Mouse (Mus musculus): ENCODE measurements around the gene Stx18. TPM values are rescaled to one million over a fixed set of nuclear protein-coding genes. Genes with fewer than 3 reads are reported as not detected.

Stx18 gene
- polyA plus RNA-seq, 1 experiment, result 9.7 TPM

GRCm38 (mm10) chr5:38061051-38061450 lies 22.5 kb downstream of the Stx18 start:
- H3K4me3 ChIP-seq (ENCODE audit: low read depth, low read length), result no peak overlapping the region
- peaks cover 2% of the 10 kb centered on the region; the same call in 1 of the 2 replicates for H3K36me3 ChIP-seq (ENCODE audit: control insufficient read depth, insufficient read depth, low read length)
- no peaks in the 10 kb centered on the region for H3K27me3 ChIP-seq (ENCODE audit: control insufficient read depth, insufficient read depth, low read length)
- TF ChIP-seq CTCF (IDR thresholded peaks at IDR 0.05; ENCODE audit: extremely low read depth, insufficient read length, insufficient replicate concordance, low read depth, low read length), result no peak
- WGBS, result 63% methylated on average over 2 of the region's 2 CpGs
- no peak overlapping the region for H3K27ac ChIP-seq (ENCODE audit: insufficient read depth, low read depth, low read length)
- H3K4me1 ChIP-seq (ENCODE audit: control insufficient read depth, insufficient read depth, insufficient read length, low read length), result no peaks in the 10 kb centered on the region; the same call in 1 of the 2 replicates

DNA sequence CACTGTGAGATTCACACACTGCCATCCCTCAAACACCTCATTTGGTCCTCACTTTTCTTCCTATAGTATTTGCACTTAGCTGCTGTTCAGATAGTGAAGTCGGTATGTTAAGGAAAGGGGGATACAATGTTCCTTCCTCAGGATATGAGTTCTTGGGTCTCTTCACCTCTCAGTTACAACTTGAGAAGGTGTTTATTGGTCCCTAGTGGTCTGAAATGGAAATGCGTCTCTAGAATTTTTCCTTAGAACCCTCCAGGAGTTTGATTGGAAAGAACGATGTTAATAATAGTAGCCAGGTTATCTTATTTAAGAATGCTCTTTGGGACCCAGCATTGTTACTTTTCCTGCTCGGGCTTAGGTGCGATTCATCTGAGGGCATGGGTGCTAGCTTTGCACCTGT lies 24.2 kb downstream of the Stx18 start:
- Histone ChIP-seq H3K4me1 (ENCODE audit: control insufficient read depth, insufficient read depth, insufficient read length, low read length) (no peaks in the 10 kb centered on the region; the same call in 1 of the 2 replicates), H3K27me3 (ENCODE audit: control insufficient read depth, insufficient read depth, low read length) (no peaks in the 10 kb centered on the region), H3K27ac (ENCODE audit: insufficient read depth, low read depth, low read length) (no peak overlapping the region), H3K36me3 (ENCODE audit: control insufficient read depth, insufficient read depth, low read length) (no peaks in the 10 kb centered on the region), H3K4me3 (ENCODE audit: low read depth, low read length) (no peak overlapping the region)
- TF ChIP-seq CTCF (IDR thresholded peaks at IDR 0.05; ENCODE audit: extremely low read depth, insufficient read length, insufficient replicate concordance, low read depth, low read length), result no peak
- TF ChIP-seq POLR2A (IDR thresholded peaks at IDR 0.05; ENCODE audit: low read depth, low read length), result no peak
- WGBS, result 37% methylated on average over 5 of the region's 5 CpGs

DNA sequence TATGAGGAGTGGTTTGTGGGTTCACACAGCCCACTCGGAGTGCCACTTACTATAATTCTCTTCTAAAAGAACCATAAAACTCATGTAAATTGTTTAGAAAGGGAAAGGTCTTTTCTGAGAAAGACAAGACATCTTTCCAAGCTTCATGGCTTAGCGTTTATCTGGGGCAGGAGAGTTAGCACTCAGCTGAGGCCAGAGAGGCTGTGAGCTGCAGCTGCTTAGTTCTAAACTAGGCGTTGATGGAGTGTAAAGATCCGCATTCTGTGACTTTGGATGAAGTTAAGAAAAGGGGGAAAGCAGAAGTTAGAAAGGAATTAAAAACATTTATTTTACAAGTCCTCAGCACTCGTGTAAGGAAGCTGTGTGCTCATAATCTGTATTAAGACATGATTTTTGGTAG lies 24.8 kb downstream of the Stx18 start:
- no peak for TF ChIP-seq CTCF (IDR thresholded peaks at IDR 0.05; ENCODE audit: extremely low read depth, insufficient read length, insufficient replicate concordance, low read depth, low read length)
- TF ChIP-seq POLR2A (IDR thresholded peaks at IDR 0.05; ENCODE audit: low read depth, low read length), result no peak
- H3K27me3 ChIP-seq (ENCODE audit: control insufficient read depth, insufficient read depth, low read length), result no peaks in the 10 kb centered on the region
- no peak overlapping the region for H3K4me3 ChIP-seq (ENCODE audit: low read depth, low read length)
- H3K36me3 ChIP-seq (ENCODE audit: control insufficient read depth, insufficient read depth, low read length), result no peaks in the 10 kb centered on the region
- no peak overlapping the region for H3K27ac ChIP-seq (ENCODE audit: insufficient read depth, low read depth, low read length)
- no peaks in the 10 kb centered on the region; the same call in 1 of the 2 replicates for H3K4me1 ChIP-seq (ENCODE audit: control insufficient read depth, insufficient read depth, insufficient read length, low read length)
- 74% methylated on average over 5 of the region's 5 CpGs for WGBS

DNA sequence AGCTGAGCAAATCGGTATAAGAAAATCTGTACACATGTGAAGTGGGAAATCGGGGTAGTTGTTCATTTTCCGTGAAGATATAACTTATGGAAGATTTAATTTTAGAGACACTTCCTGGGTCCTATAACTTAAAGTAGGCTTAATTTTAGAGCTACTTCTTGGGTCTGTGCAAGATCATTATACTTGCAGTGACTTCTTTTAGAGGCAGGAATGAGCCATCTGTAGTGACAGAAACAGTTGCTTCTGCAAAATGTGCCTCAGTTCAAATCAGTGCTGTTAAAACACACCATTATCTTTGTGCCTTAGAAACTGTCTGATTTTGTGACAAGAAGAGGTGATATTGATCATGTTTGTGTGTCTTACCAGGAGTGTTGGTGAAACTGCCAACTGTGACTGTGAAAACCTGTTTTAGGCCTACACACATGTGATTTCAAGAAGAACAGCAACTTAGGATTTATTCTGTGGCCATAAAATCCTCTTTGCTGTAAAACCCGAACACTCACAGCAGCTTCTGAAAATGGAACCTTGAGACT lies 25.6 kb downstream of the Stx18 start:
- TF ChIP-seq POLR2A (IDR thresholded peaks at IDR 0.05; ENCODE audit: low read depth, low read length) (no peak), CTCF (IDR thresholded peaks at IDR 0.05; ENCODE audit: extremely low read depth, insufficient read length, insufficient replicate concordance, low read depth, low read length) (no peak)
- H3K4me3 ChIP-seq (ENCODE audit: low read depth, low read length), result no peak overlapping the region
- no peaks in the 10 kb centered on the region for H3K27me3 ChIP-seq (ENCODE audit: control insufficient read depth, insufficient read depth, low read length)
- no peaks in the 10 kb centered on the region; the same call in 1 of the 2 replicates for H3K4me1 ChIP-seq (ENCODE audit: control insufficient read depth, insufficient read depth, insufficient read length, low read length)
- no peaks in the 10 kb centered on the region for H3K36me3 ChIP-seq (ENCODE audit: control insufficient read depth, insufficient read depth, low read length)
- 88% methylated on average over 4 of the region's 4 CpGs for WGBS
- no peak overlapping the region for H3K27ac ChIP-seq (ENCODE audit: insufficient read depth, low read depth, low read length)

DNA sequence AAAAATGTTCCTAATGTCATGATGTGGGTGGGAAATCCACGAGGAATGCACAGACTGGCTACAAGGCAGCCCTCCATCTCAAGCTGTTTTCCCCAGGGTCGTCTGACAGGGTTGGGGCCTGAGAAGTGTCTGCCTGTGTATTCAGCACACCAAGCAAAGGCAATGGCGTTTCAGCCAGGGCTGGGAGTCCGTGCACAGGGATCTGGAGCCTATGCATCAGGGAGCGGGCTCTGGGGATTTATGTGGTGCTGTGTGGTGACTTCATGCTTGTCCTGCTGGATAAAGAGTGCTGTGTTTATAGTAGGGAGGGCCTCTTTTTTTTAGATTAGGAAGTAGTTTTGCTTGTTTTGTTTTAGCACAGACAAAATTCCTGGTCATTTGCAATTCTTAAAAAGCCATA lies 26.2 kb downstream of the Stx18 start:
- no peaks in the 10 kb centered on the region for H3K27me3 ChIP-seq (ENCODE audit: control insufficient read depth, insufficient read depth, low read length)
- H3K36me3 ChIP-seq (ENCODE audit: control insufficient read depth, insufficient read depth, low read length), result no peaks in the 10 kb centered on the region
- TF ChIP-seq CTCF (IDR thresholded peaks at IDR 0.05; ENCODE audit: extremely low read depth, insufficient read length, insufficient replicate concordance, low read depth, low read length) (no peak), POLR2A (IDR thresholded peaks at IDR 0.05; ENCODE audit: low read depth, low read length) (no peak)
- H3K27ac ChIP-seq (ENCODE audit: insufficient read depth, low read depth, low read length), result no peak overlapping the region
- no peaks in the 10 kb centered on the region; the same call in 1 of the 2 replicates for H3K4me1 ChIP-seq (ENCODE audit: control insufficient read depth, insufficient read depth, insufficient read length, low read length)
- H3K4me3 ChIP-seq (ENCODE audit: low read depth, low read length), result no peak overlapping the region
- WGBS, result 62% methylated on average over 5 of the region's 5 CpGs

DNA sequence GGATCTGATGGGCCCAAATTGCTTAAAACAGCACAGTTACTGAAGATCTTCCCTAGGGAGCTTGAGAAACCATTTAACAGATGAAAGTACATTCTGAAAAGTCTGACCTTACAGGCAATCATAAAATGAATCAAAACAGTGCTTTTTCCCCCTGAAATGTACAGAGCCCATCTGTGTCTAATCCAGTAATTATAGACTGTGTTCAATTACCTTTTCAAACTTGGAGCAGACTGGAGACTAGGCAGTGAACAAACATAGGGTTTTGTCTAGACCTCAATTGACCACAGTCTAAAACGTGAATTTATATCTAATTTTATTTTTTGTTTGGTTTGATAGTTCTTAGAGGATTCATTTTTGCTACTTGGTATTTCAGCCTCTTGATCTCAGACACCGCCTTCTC lies 26.9 kb downstream of the Stx18 start:
- no peak for TF ChIP-seq CTCF (IDR thresholded peaks at IDR 0.05; ENCODE audit: extremely low read depth, insufficient read length, insufficient replicate concordance, low read depth, low read length)
- no peak for TF ChIP-seq POLR2A (IDR thresholded peaks at IDR 0.05; ENCODE audit: low read depth, low read length)
- Histone ChIP-seq H3K27ac (ENCODE audit: insufficient read depth, low read depth, low read length) (no peak overlapping the region), H3K4me3 (ENCODE audit: low read depth, low read length) (no peak overlapping the region), H3K4me1 (ENCODE audit: control insufficient read depth, insufficient read depth, insufficient read length, low read length) (no peaks in the 10 kb centered on the region; the same call in 1 of the 2 replicates), H3K27me3 (ENCODE audit: control insufficient read depth, insufficient read depth, low read length) (no peaks in the 10 kb centered on the region), H3K36me3 (ENCODE audit: control insufficient read depth, insufficient read depth, low read length) (no peaks in the 10 kb centered on the region)
- 88% methylated on average over 2 of the region's 2 CpGs for WGBS

GRCm38 (mm10) chr5:38066606-38067005 lies 28.1 kb downstream of the Stx18 start:
- no peak for TF ChIP-seq POLR2A (IDR thresholded peaks at IDR 0.05; ENCODE audit: low read depth, low read length)
- no peak for TF ChIP-seq CTCF (IDR thresholded peaks at IDR 0.05; ENCODE audit: extremely low read depth, insufficient read length, insufficient replicate concordance, low read depth, low read length)
- WGBS, result 100% methylated on average over 1 of the region's 1 CpGs
- no peaks in the 10 kb centered on the region; the same call in 1 of the 2 replicates for H3K4me1 ChIP-seq (ENCODE audit: control insufficient read depth, insufficient read depth, insufficient read length, low read length)
- no peak overlapping the region for H3K4me3 ChIP-seq (ENCODE audit: low read depth, low read length)
- no peaks in the 10 kb centered on the region for H3K27me3 ChIP-seq (ENCODE audit: control insufficient read depth, insufficient read depth, low read length)
- no peaks in the 10 kb centered on the region for H3K36me3 ChIP-seq (ENCODE audit: control insufficient read depth, insufficient read depth, low read length)
- H3K27ac ChIP-seq (ENCODE audit: insufficient read depth, low read depth, low read length), result no peak overlapping the region
